Mouse (Mus musculus) olfactory bulb, adult 2 months (tissue): Measurements from ENCODE around the gene Ap2b1.

Experiments
- CTCF ChIP-seq: fragments of 200-500 bp; IDR thresholded peaks from 2 replicates; pipeline ENCODE4 v1.5.1; 2012; ENCODE audit warnings: low read depth, mild to moderate bottlenecking, low read length, moderate library complexity; ENCODE audit not compliant: insufficient read depth
- POLR2A ChIP-seq: fragments of 200-500 bp; IDR thresholded peaks from 2 replicates; pipeline ENCODE4 v1.6.1; 2012; ENCODE audit warnings: mild to moderate bottlenecking, low read depth, low read length, moderate library complexity; ENCODE audit not compliant: insufficient read depth

DNA sequence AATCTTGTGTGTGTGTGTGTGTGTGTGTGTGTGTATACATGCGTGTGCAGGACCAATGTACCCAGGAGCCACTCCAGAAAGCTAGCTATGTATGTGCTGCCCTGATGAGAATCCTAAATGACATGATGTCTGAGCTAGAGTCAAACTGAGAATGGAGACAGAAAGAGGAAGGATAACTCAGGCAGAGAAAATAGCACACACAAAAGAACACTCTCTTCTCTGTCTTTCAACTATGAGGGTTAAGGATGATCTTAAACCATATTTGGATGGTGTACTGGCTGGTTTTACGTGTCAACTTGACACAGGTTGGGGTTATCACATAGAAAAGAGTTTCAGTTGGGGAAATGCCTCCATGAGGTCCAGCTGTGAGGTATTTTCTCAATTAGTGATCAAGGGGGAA is 9.2 kb upstream of the Ap2b1 start:
- TF ChIP-seq POLR2A (no peak), CTCF (no peak)
